Mouse (Mus musculus): ENCODE data around the gene Cdk2ap2. TPM values are rescaled to one million over a fixed set of nuclear protein-coding genes. Genes with fewer than 3 reads are reported as not detected.
A peak's percentile ranks its signal among the peaks of the same experiment; 100 is the strongest.
"Not testable (repeated sequence)": the region's sequence is repeated elsewhere in the genome, so short reads cannot be mapped to it uniquely, and the experiment has no call there.

Cdk2ap2 gene
- polyA plus RNA-seq, 1 experiment: 247 TPM

- Histone ChIP-seq H3K4me1 (ENCODE audit: control insufficient read depth, insufficient read depth, insufficient read length) (peaks cover 30% of the 10 kb centered on the region), H3K36me3 (ENCODE audit: control insufficient read depth, insufficient read depth, low read length) (peaks cover 16% of the 10 kb centered on the region)
- WGBS: 30% methylated on average over 6 of the region's 6 CpGs
These were observed 22.9 kb downstream of the Cdk2ap2 start for GRCm38 (mm10) chr19:4119716-4120487.

DNA sequence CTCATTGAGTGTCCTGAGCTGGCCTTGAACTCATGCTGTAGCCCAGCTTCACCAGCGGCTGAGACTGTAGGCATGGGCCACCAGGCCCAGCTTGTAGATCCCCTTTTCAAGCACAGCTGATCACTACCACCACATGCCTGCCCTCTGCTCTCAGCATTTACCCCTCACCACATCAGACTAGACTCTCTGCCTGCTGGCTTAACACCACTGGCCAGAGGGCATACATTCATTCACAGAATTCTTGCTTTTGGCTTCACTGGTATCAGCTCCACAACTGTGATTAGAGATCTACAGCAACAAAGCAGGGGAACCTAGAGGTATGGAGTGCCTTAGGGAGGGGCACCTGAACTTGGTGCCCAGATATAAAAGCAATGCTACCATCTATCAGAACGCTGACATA is 23.5 kb downstream of the Cdk2ap2 start:
- WGBS: 62% methylated on average over 2 of the region's 2 CpGs
- DNase-seq (ENCODE audit: low read depth in 1 of 2, low spot score in 2 of 2): peak in 1 of 2 experiments; percentile 4
- Histone ChIP-seq H3K36me3 (ENCODE audit: control insufficient read depth, insufficient read depth, low read length) (peaks cover 11% of the 10 kb centered on the region), H3K4me1 (ENCODE audit: control insufficient read depth, insufficient read depth, insufficient read length) (peaks cover 29% of the 10 kb centered on the region), H3K27ac (ENCODE audit: insufficient read depth, low read length) (peak overlapping the region; percentile 99), H3K4me3 (ENCODE audit: extremely low read depth, insufficient read depth, insufficient read length) (peak overlapping the region; percentile 8), H3K27me3 (ENCODE audit: control insufficient read depth, insufficient read depth, low read length) (no peaks in the 10 kb centered on the region)
- no peak for TF ChIP-seq POLR2A (IDR thresholded peaks at IDR 0.05; ENCODE audit: low read depth, low read length)
- TF ChIP-seq CTCF (IDR thresholded peaks at IDR 0.05; ENCODE audit: extremely low read depth, insufficient read depth, insufficient read length, insufficient replicate concordance): no peak

More at GRCm38 (mm10) chr19:4119716-4120487, 22.9 kb downstream of the Cdk2ap2 start:
- TF ChIP-seq POLR2A (IDR thresholded peaks at IDR 0.05; ENCODE audit: low read depth, low read length) (no peak), CTCF (IDR thresholded peaks at IDR 0.05; ENCODE audit: extremely low read depth, insufficient read depth, insufficient read length, insufficient replicate concordance) (no peak)
- no peaks in the 10 kb centered on the region for H3K27me3 ChIP-seq (ENCODE audit: control insufficient read depth, insufficient read depth, low read length)
- H3K4me3 ChIP-seq (ENCODE audit: extremely low read depth, insufficient read depth, insufficient read length): peak overlapping the region; percentile 8
- peak; percentile 9 to 69 for DNase-seq (ENCODE audit: low read depth in 1 of 2, low spot score in 2 of 2)
- peak overlapping the region; percentile 99 for H3K27ac ChIP-seq (ENCODE audit: insufficient read depth, low read length)

DNA sequence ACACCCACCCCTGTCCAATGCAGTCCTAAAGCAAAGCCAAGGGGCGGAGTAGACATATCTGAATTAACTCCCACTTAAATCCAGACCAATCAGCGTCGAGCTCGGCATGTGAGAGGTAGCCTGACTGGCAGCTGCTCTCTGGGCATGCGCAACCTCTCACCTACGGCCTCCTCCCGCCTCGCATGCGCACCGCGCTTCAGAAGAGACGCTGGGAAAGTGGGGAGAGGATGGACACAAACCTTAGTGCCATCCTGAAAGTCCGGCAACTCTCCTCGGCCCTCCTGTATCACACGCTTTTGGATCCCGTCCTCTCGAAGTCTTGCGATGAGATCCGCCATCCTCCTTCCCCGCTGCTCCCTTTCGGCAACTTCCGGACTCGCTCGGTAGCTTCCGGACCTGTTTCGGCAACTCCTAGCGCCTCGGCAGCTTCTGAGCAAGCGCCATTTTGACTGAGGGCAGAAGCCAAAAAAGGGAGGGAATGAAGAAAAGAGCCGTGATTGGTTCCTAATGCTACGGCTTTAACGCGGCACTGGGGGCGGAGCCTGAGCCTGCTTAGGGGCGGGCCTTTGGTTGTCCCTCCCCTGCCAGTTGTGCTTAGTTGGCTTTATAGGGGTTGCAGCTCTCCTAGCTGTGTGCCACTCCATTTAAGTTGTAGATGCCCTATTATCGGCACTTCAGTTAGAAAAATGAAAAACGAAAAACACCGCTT is 24.3 kb downstream of the Cdk2ap2 start:
- peak; percentile 99 for DNase-seq (ENCODE audit: low read depth in 1 of 2, low spot score in 2 of 2)
- TF ChIP-seq CTCF (IDR thresholded peaks at IDR 0.05; ENCODE audit: extremely low read depth, insufficient read depth, insufficient read length, insufficient replicate concordance): no peak
- TF ChIP-seq POLR2A (IDR thresholded peaks at IDR 0.05; ENCODE audit: low read depth, low read length): peak; percentile 80
- WGBS: 2% methylated on average over 38 of the region's 38 CpGs
- Histone ChIP-seq H3K27me3 (ENCODE audit: control insufficient read depth, insufficient read depth, low read length) (no peaks in the 10 kb centered on the region), H3K27ac (ENCODE audit: insufficient read depth, low read length) (peak overlapping the region; percentile 99), H3K36me3 (ENCODE audit: control insufficient read depth, insufficient read depth, low read length) (peaks cover 5% of the 10 kb centered on the region; the same call in 1 of the 2 replicates), H3K4me1 (ENCODE audit: control insufficient read depth, insufficient read depth, insufficient read length) (peaks cover 29% of the 10 kb centered on the region), H3K4me3 (ENCODE audit: extremely low read depth, insufficient read depth, insufficient read length) (peak overlapping the region; percentile 90)

DNA sequence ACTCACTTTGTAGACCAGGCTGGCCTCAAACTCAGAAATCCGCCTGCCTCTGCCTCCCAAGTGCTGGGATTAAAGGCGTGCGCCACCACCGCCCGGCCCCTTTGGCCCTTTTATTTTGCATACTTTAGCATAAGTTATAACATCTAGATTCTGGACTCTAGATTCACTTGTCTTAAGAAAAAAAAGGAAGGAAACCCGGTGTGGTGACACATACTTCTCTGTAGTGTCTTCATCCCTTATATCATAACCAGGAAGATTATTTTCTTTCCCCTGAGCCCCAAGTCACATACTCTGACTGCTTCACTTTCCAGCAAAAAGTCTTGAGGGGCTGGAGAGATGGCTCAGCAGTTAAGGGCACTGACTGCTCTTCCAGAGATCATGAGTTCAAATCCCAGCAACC is 24.9 kb downstream of the Cdk2ap2 start:
- Histone ChIP-seq H3K27ac (ENCODE audit: insufficient read depth, low read length) (peak overlapping the region; percentile 78), H3K4me1 (ENCODE audit: control insufficient read depth, insufficient read depth, insufficient read length) (peaks cover 32% of the 10 kb centered on the region)
- not testable (repeated sequence) for H3K27me3 ChIP-seq (ENCODE audit: control insufficient read depth, insufficient read depth, low read length); H3K4me3 ChIP-seq (ENCODE audit: extremely low read depth, insufficient read depth, insufficient read length); H3K36me3 ChIP-seq (ENCODE audit: control insufficient read depth, insufficient read depth, low read length)
- DNase-seq (ENCODE audit: low read depth in 1 of 2, low spot score in 2 of 2): peak in 1 of 2 experiments; percentile 15
- 30% methylated on average over 6 of the region's 6 CpGs for WGBS

DNA sequence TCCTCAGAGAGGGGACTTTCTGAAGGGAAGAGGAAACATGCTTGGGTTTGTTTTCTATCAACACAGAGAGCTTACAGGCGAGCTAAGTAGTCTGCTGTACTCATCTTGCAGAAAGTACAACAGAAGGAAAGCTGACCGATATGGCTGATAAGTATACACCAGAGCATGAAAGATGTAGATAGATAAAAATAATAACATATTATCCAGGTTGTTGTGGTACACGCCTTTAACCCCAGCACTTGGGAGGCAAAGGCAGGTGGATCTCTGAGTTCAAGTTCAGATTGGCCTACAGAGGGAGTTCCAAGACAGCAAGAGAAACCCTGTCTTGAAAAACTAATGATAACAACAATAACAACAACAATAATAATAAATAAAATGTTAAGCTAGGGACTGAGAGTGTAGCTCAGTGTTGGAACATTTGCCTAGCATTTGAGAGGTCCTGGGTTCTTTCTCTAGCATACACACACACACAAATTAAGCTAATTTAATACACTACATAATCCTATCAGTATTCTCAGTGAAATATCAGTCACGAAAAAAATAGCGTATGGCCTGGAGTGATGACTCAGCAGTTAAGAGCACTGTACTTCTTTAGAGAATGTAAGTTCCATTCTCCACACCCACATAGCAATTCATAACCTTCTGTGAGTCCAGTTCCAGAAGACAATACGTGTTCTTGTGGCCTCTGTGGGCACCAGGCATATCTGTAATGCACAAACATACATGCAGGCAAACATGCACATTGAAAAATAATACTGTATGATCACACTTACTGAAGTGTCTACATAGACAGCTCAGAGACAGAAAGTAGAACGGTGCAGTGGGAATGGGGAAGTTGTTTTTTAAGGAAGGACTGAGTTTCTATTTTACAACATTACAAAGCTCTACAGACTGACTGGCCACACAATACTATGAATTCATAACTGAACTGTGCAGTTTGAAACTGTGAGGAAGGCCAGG is 25.7 kb downstream of the Cdk2ap2 start:
- peak in 1 of 2 experiments; percentile 3 for DNase-seq (ENCODE audit: low read depth in 1 of 2, low spot score in 2 of 2)
- no peak overlapping the region for H3K4me3 ChIP-seq (ENCODE audit: extremely low read depth, insufficient read depth, insufficient read length)

DNA sequence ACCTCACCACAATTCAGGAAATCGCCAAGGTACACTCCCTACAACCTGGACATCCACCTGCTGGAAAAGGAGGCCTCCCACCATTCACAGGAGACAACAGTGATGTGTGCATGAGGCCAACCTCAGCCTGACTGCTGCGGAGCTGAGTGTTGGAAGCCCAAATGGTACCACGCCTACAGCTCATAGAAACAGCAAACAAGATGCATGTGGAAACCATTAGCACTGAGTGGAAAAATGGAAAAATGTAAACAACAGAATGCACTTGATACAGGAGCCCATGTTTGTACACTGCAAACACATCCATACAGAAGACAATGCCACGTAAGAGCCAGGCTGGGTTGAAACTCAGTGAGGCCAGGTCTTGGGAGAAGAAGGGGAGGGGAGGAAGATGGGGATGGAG is 27.4 kb downstream of the Cdk2ap2 start:
- WGBS: 93% methylated on average over 4 of the region's 4 CpGs
- peaks cover 9% of the 10 kb centered on the region for H3K36me3 ChIP-seq (ENCODE audit: control insufficient read depth, insufficient read depth, low read length)
- no peak for TF ChIP-seq CTCF (IDR thresholded peaks at IDR 0.05; ENCODE audit: extremely low read depth, insufficient read depth, insufficient read length, insufficient replicate concordance)
- TF ChIP-seq POLR2A (IDR thresholded peaks at IDR 0.05; ENCODE audit: low read depth, low read length): no peak
- DNase-seq (ENCODE audit: low read depth in 1 of 2, low spot score in 2 of 2): peak in 1 of 2 experiments; percentile 3
- H3K27ac ChIP-seq (ENCODE audit: insufficient read depth, low read length): peak overlapping the region; percentile 10
- H3K4me3 ChIP-seq (ENCODE audit: extremely low read depth, insufficient read depth, insufficient read length): no peak overlapping the region
- peaks cover 30% of the 10 kb centered on the region for H3K4me1 ChIP-seq (ENCODE audit: control insufficient read depth, insufficient read depth, insufficient read length)
- no peaks in the 10 kb centered on the region for H3K27me3 ChIP-seq (ENCODE audit: control insufficient read depth, insufficient read depth, low read length)

More for the DNA sequence above, 25.7 kb downstream of the Cdk2ap2 start:
- H3K27me3 ChIP-seq (ENCODE audit: control insufficient read depth, insufficient read depth, low read length): no peaks in the 10 kb centered on the region
- 31% methylated on average over 7 of the region's 7 CpGs for WGBS
- H3K36me3 ChIP-seq (ENCODE audit: control insufficient read depth, insufficient read depth, low read length): peaks cover 5% of the 10 kb centered on the region
- TF ChIP-seq POLR2A (IDR thresholded peaks at IDR 0.05; ENCODE audit: low read depth, low read length) (no peak), CTCF (IDR thresholded peaks at IDR 0.05; ENCODE audit: extremely low read depth, insufficient read depth, insufficient read length, insufficient replicate concordance) (no peak)
- peaks cover 35% of the 10 kb centered on the region for H3K4me1 ChIP-seq (ENCODE audit: control insufficient read depth, insufficient read depth, insufficient read length)
- H3K27ac ChIP-seq (ENCODE audit: insufficient read depth, low read length): peak overlapping the region; percentile 60

DNA sequence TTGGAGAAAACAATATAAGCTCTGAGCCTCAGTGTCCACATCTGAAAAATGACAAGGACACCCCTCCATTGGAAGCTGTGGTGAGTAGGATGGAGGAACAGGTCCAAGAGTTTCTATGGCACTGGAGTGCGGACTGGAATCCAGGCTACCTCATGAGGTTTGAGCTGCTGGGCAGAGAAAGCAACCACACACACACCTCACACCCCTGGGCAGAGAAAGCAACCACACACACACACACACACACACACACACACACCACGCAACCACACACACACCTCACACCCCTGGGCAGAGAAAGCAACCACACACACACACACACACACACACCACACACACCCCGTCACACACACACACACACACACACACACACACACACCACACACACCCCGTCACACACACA is 28.3 kb downstream of the Cdk2ap2 start:
- H3K27ac ChIP-seq (ENCODE audit: insufficient read depth, low read length): peak overlapping the region; percentile 70
- H3K36me3 ChIP-seq (ENCODE audit: control insufficient read depth, insufficient read depth, low read length): peaks cover 12% of the 10 kb centered on the region
- peak overlapping the region; percentile 33; the same call in 1 of the 2 replicates for H3K4me3 ChIP-seq (ENCODE audit: extremely low read depth, insufficient read depth, insufficient read length)
- 27% methylated on average over 4 of the region's 4 CpGs for WGBS
- peaks cover 27% of the 10 kb centered on the region for H3K4me1 ChIP-seq (ENCODE audit: control insufficient read depth, insufficient read depth, insufficient read length)
- not testable (repeated sequence) for H3K27me3 ChIP-seq (ENCODE audit: control insufficient read depth, insufficient read depth, low read length); DNase-seq (ENCODE audit: low read depth in 1 of 2, low spot score in 2 of 2)
